Mouse (Mus musculus) limb, embryonic 15.5 days (tissue): ENCODE measurements at regions not wholly inside any gene's neighbourhood (a gene's known extent, or its start where the extent isn't known, plus 50 kb on each side); places are given as distances from the start of the nearest gene placed in this dataset.
"Not testable (repeated sequence)": the region's sequence is repeated elsewhere in the genome, so short reads cannot be mapped to it uniquely, and the experiment has no call there.

Experiments used
- ATAC-seq: fragments of 200-750 bp; cut with Nextera tagmentation; 2 replicates; pipeline ENCODE4 v1.8.0; 2017; ENCODE audit warnings: low read depth, moderate TSS enrichment; ENCODE audit not compliant: insufficient number of reproducible peaks, low FRiP score, low TSS enrichment
- H3K27ac ChIP-seq: fragments of 300-500 bp; sonication (generic); 2 replicates; pipeline ENCODE4 v1.5.1; 2015; ENCODE audit warnings: moderate library complexity, mild to moderate bottlenecking, inconsistent platforms
- H3K27me3 ChIP-seq: fragments of 300-500 bp; sonication (generic); 2 replicates; pipeline ENCODE4 v1.6.1; 2015; ENCODE audit warnings: inconsistent platforms
- H3K36me3 ChIP-seq: fragments of 300-500 bp; sonication (generic); 2 replicates; pipeline ENCODE4 v1.6.1; 2015; ENCODE audit warnings: inconsistent platforms
- H3K4me1 ChIP-seq: fragments of 300-500 bp; sonication (generic); 2 replicates; pipeline ENCODE4 v1.6.1; 2015; ENCODE audit warnings: inconsistent platforms
- H3K4me2 ChIP-seq: fragments of 300-500 bp; sonication (generic); 2 replicates; pipeline ENCODE4 v1.6.1; 2015; ENCODE audit warnings: mild to moderate bottlenecking, inconsistent platforms
- H3K4me3 ChIP-seq: fragments of 300-500 bp; sonication (generic); 2 replicates; pipeline ENCODE4 v1.5.1; 2015; ENCODE audit warnings: mild to moderate bottlenecking, inconsistent platforms
- H3K9ac ChIP-seq: fragments of 300-500 bp; sonication (generic); 2 replicates; pipeline ENCODE4 v1.6.1; 2015; ENCODE audit warnings: inconsistent platforms
- H3K9me3 ChIP-seq: fragments of 300-500 bp; sonication (generic); 2 replicates; pipeline ENCODE4 v1.6.1; 2016; ENCODE audit warnings: inconsistent platforms
- WGBS: fragments of 180-500 bp; shearing (Covaris S2); methylation state at CpG from one replicate; pipeline ENCODE4 v1.1.7; 2015; 5-methylcytosine and 5-hydroxymethylcytosine counted together

DNA sequence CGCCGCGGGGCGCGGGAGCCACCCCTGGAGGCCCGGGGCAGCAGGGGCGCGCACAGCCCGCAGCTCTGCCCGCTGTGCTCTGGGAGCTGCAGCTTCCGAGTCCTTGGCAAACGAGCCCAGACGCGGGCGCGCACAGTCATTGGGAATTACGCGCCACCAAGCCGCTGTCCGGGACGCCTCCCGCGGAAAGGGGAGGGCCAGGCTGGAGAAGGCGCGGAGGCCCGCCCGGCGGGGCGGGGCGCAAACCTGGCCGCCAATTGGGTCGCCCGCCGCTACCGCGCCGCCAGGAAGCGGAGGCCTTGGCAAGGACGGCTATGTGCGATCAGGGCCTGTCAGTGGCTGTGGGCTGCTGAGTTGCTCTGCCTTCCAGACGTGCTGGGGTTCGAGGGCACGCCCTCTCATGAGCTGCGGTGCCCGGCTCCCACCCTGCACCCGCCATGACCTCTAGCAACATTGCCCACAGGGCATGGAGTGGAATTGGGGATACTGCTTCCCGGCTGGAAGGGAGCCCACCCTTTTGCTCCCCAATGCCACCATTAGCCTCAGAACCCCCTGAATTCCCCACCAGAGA is 739.1 kb upstream of the Ywhaq start:
- not testable (repeated sequence) for H3K27ac ChIP-seq, H3K9me3 ChIP-seq, ATAC-seq, H3K4me1 ChIP-seq, H3K9ac ChIP-seq, H3K36me3 ChIP-seq, H3K27me3 ChIP-seq
- H3K4me3 ChIP-seq: peak overlapping the region; percentile 33
- WGBS: 3% methylated on average over 32 of the region's 47 CpGs
- peak overlapping the region; percentile 41 for H3K4me2 ChIP-seq

DNA sequence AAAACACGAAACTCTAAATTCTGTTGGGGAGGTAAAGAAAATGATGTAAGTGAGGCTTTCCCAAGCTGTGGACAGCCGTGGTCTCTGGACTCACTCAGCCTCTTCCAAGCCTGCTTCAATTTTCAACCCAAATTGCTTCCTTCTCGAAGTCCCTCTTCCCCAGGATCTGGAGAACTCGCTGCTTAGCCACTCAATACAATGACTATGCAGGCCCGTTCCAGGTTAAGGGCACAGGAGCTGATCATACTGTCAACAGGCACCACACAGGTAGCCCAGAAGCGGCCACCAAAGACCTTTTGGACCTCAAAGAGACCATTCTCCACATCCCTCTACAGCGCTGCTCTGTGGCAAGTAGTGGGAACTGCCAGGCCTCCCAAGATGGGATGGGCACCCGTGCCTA is 737.9 kb upstream of the Ywhaq start:
- H3K9me3 ChIP-seq, H3K27ac ChIP-seq, H3K4me1 ChIP-seq, H3K27me3 ChIP-seq, H3K4me2 ChIP-seq, ATAC-seq, H3K9ac ChIP-seq, H3K4me3 ChIP-seq, H3K36me3 ChIP-seq: not testable (repeated sequence)
- WGBS: 85% methylated on average over 5 of the region's 8 CpGs
